ENCODE assay signal across 19 mouse cellular contexts in genomic region chr11:46060651-46061020, GRCm38 (mm10). TPM values are rescaled to one million over a fixed set of nuclear protein-coding genes. Genes with fewer than 3 reads are reported as not detected.
DNase-seq lines count a peak whose midpoint lies in the region; ATAC-seq and TF ChIP-seq lines count a peak whose summit lies in the region.
"Had no signal": no experiment of that assay in that cellular context is flagged by ENCODE, and none has a peak within 500 bp of the region (broad histone marks: within the 10 kb centered on the region; RNA-seq: fewer than 3 reads in every experiment).

No protein-coding gene starts in this region.

- H3K9me3 ChIP-seq in lung, postnatal 0 days (ENCODE audit: low read length) = no peaks in the 10 kb centered on the region
- H3K9me3 ChIP-seq: forebrain, embryonic 13.5 days; hindbrain, embryonic 15.5 days; intestine, embryonic 15.5 days; limb, embryonic 13.5 days; liver, embryonic 12.5 days had no signal

- H3K9ac ChIP-seq in heart, adult 2 months (ENCODE audit: low read depth, low read length) = no peak overlapping the region
- no peak overlapping the region for H3K9ac ChIP-seq in lung, postnatal 0 days (replicated peaks; ENCODE audit: low read depth)
- H3K9ac ChIP-seq: forebrain, embryonic 13.5 days; hindbrain, embryonic 15.5 days; intestine, embryonic 15.5 days; limb, embryonic 13.5 days; liver, embryonic 12.5 days had no signal

- peaks cover 27% of the 10 kb centered on the region for H3K36me3 ChIP-seq in heart, adult 2 months (ENCODE audit: control insufficient read depth, insufficient read depth, low read length)
- H3K36me3 ChIP-seq in lung, postnatal 0 days (ENCODE audit: insufficient read depth, low read length) = no peaks in the 10 kb centered on the region
- H3K36me3 ChIP-seq: intestine, embryonic 15.5 days; liver, embryonic 12.5 days had no signal

- no peak for DNase-seq in heart, adult 2 months
- no peak for DNase-seq in heart, postnatal 25 days (ENCODE audit: low spot score)
- DNase-seq in lung, adult 18-20 months = peak; percentile 66 to 77
- DNase-seq in lung, postnatal 14 days = no peak
- peak; percentile 76 for DNase-seq in lung, postnatal 0 days (ENCODE audit: low spot score)
- no peak for DNase-seq in embryo, embryonic 11 days
- no peak for DNase-seq in gastrocnemius, adult 18-20 months (ENCODE audit: low spot score)
- DNase-seq: cerebellum, adult 8-10 months; kidney, adult 8-10 months; kidney, postnatal 14 days; thymus, adult 2 months had no signal

- no peaks in the 10 kb centered on the region for H3K27me3 ChIP-seq in heart, adult 2 months (ENCODE audit: control insufficient read depth, insufficient read depth, low read length)
- H3K27me3 ChIP-seq in lung, postnatal 0 days (replicated peaks; ENCODE audit: insufficient read depth, low read length) = no peaks in the 10 kb centered on the region
- H3K27me3 ChIP-seq: hindbrain, embryonic 15.5 days; intestine, embryonic 15.5 days; limb, embryonic 13.5 days had no signal

- peaks cover 30% of the 10 kb centered on the region for H3K4me1 ChIP-seq in heart, adult 2 months (ENCODE audit: control insufficient read depth, insufficient read depth, low read length)
- H3K4me1 ChIP-seq in lung, postnatal 0 days (ENCODE audit: insufficient read depth, low read depth, low read length) = peaks cover 8% of the 10 kb centered on the region; the same call in 1 of the 2 replicates

- H3K27ac ChIP-seq in heart, adult 2 months = peak overlapping the region; percentile 34
- peak overlapping the region; percentile 57; the same call in 1 of the 2 replicates for H3K27ac ChIP-seq in lung, postnatal 0 days (ENCODE audit: low read length)
- H3K27ac ChIP-seq: forebrain, embryonic 13.5 days; hindbrain, embryonic 15.5 days; intestine, embryonic 15.5 days; layer of hippocampus, adult 2 months; limb, embryonic 13.5 days; liver, embryonic 12.5 days; macrophage; stomach, postnatal 0 days had no signal

- 67% methylated on average over 5 of the region's 5 CpGs for WGBS in heart, adult 2 months
- WGBS in lung, postnatal 0 days = 50% methylated on average over 5 of the region's 5 CpGs

- no peak for TF ChIP-seq POLR2A in heart, adult 2 months (IDR thresholded peaks at IDR 0.05; ENCODE audit: insufficient read depth, low read depth, low read length)

- intact Hi-C loops in heart, adult 2 months (cut with DNase I) = no loop called here
- intact Hi-C loops in heart, postnatal 25 days (cut with DNase I) = no loop called here

- peak; percentile 3; the same call in 1 of the 2 replicates for ATAC-seq in lung, postnatal 0 days
- ATAC-seq: forebrain, embryonic 13.5 days; intestine, embryonic 15.5 days; liver, embryonic 12.5 days had no signal

- no peak for TF ChIP-seq EP300 in heart, adult 2 months (IDR thresholded peaks at IDR 0.05; ENCODE audit: insufficient read depth, low read depth, low read length)
- no peak for TF ChIP-seq EP300 in lung, postnatal 0 days (IDR thresholded peaks at IDR 0.05)

- no peak overlapping the region for H3K4me2 ChIP-seq in lung, postnatal 0 days (replicated peaks; ENCODE audit: low read depth, low read length)
- H3K4me2 ChIP-seq: forebrain, embryonic 13.5 days; hindbrain, embryonic 15.5 days; intestine, embryonic 15.5 days; limb, embryonic 13.5 days; liver, embryonic 12.5 days had no signal

- TF ChIP-seq CTCF in heart, adult 2 months (IDR thresholded peaks at IDR 0.05) = no peak
- peak; percentile 24; the same call in 1 of the 2 replicates for TF ChIP-seq CTCF in lung, postnatal 0 days (IDR thresholded peaks at IDR 0.05)

- H3K79me2 ChIP-seq in heart, adult 2 months (replicated peaks; ENCODE audit: control insufficient read depth, insufficient read depth, low read length) = 0 out of 2 replicates have a peak, but pooled peaks cover 2% of the 10 kb centered on the region

- H3K4me3 ChIP-seq in heart, adult 2 months = no peak overlapping the region
- no peak overlapping the region for H3K4me3 ChIP-seq in lung, postnatal 0 days (ENCODE audit: low read depth, low read length)
- H3K4me3 ChIP-seq: forebrain, embryonic 13.5 days; hindbrain, embryonic 15.5 days; intestine, embryonic 15.5 days; layer of hippocampus, adult 2 months; limb, embryonic 13.5 days; liver, embryonic 12.5 days had no signal

RNA-seq across cellular contexts. Expression of gene Adam19, which starts 4.8 kb away (rescaled TPM):
- 10 to 100 TPM; 21.9 to 63.9 TPM for total RNA-seq in heart, adult 2 months (2021)
- 17.7 and 32.1 TPM in 2 replicates for polyA plus RNA-seq in heart, adult 2 months (2012; rRNA removed)
- total RNA-seq in heart, postnatal 25 days (2021) = 10 to 100 TPM; 36.2 to 78.2 TPM
- polyA plus RNA-seq in lung, postnatal 0 days (2015; fragmentation: Nextera tagmentation; extraction: Ambion mirVana) = 11.4 and 12.4 TPM in 2 replicates
- 1 to 10 TPM; 1.9 to 4.1 TPM for total RNA-seq in gastrocnemius, adult 18-20 months (2021)

RNA-seq across cellular contexts. Expression of gene Gm12166, which starts 8.5 kb away (rescaled TPM):
- total RNA-seq in heart, adult 2 months (2021) = 1 to 10 TPM; 1.2 to 1.6 TPM
- 4.4 and 4.6 TPM in 2 replicates for polyA plus RNA-seq in heart, adult 2 months (2012; rRNA removed)
- total RNA-seq in heart, postnatal 25 days (2021) = 1 to 10 TPM; 1.6 to 1.9 TPM
- 8.0 and 8.3 TPM in 2 replicates for polyA plus RNA-seq in lung, postnatal 0 days (2015; fragmentation: Nextera tagmentation; extraction: Ambion mirVana)
- under 1 TPM; 0.48 to 0.50 TPM for total RNA-seq in gastrocnemius, adult 18-20 months (2021)

Comparison
In these comparisons a context has a peak if more than half of its experiments do, and no peak if none do; other contexts are left out.
1. DNase-seq: peak in lung, adult 18-20 months (2 of 2) and lung, postnatal 0 days (single experiment); none in heart, adult 2 months (0 of 2), heart, postnatal 25 days (single experiment), lung, postnatal 14 days (single experiment), embryo, embryonic 11 days (single experiment) and gastrocnemius, adult 18-20 months (single experiment).
2. RNA of gene Adam19, which starts 4.8 kb away (total RNA-seq): 36.2 to 78.2 TPM in heart, postnatal 25 days and 21.9 to 63.9 TPM in heart, adult 2 months; 1.9 to 4.1 TPM in gastrocnemius, adult 18-20 months; every median in the first group is over 4 times any median in the second.